Mouse (Mus musculus) embryonic stem cell, embryonic (primary cell): ENCODE measurements around the gene Mxd4.

Experiments
- CTCF ChIA-PET, 4 experiments: fragments of 300-600 bp in 2 of 4; fragments of 350-600 bp in 2 of 4; sonication (Branson Sonifier 250); formaldehyde crosslinking; loops; one replicate each; lab custom pipeline; 2022; ENCODE audit warnings: inconsistent platforms in 2 of 4; lab: Charles Lee
- POLR2A ChIA-PET, 4 experiments: fragments of 300-600 bp in 2 of 4; fragments of 350-600 bp in 2 of 4; sonication (Branson Sonifier 250); formaldehyde crosslinking; loops; one replicate each; lab custom pipeline; 2022; ENCODE audit warnings: antibody characterized with exemption in 4 of 4, inconsistent platforms in 1 of 4; lab: Charles Lee

The Mxd4 gene

DNA sequence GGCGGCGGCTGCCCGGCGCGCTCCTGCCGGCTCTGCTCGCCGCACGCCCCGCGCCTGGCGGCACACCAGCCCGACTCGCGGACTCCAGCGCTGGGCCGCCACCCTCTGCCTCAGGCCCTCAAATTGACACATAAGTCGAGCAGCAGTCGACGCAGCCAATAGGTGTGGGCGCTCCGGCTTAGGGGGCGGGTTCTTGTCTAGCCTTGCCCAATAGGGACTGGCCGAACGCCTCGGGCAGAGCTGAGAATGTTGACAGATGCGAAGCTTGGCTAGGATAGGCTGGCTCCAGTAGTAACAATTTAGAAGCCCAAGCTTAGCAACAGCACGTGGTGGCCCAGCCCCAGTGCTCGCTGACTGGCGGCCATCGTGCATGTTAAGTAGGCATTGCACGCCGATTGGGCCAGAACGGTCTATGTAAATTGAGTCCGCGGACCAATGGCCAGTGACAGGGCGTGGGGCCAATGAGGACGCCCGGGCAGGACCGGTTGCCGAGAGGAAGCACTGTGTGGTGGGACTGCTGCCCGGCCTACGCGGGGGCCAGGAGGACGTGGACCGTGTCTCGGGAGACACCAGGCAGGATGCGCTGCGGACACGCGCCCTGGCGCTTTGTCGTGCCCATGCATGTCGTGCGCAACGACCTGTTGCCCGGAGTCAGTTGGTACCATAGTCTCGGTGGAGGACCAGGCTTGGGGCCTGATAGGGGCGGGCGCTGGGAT is at the start of gene Mxd4:
Gene Mxd4 (minus strand): TSS at position 120 of the 716 bp plus-strand sequence.
- ChIA-PET CTCF (interaction anchor here in 3 of 4 experiments (0.7 to 2.7 kb wide), 7 partner anchors 10 to 455 kb away, joined by 3 to 13 read pairs (median 3); no protein-coding TSS in a partner anchor), POLR2A (interaction anchor here in 3 of 4 experiments (0.6 to 6.4 kb wide), 41 partner anchors 8 to 761 kb away, joined by 3 to 65 read pairs (median 5); partner anchors contain the start of genes Haus3 (in 3 of the 3), Poln (in 3 of the 3), Grk4 (in 2 of the 3) and Nop14 (in 2 of the 3))

GRCm38 (mm10) chr5:34235898-34236420 is 48.4 kb upstream of the Mxd4 start:
- ChIA-PET POLR2A (interaction anchor here in 2 of 4 experiments (0.5 to 1.6 kb wide), 5 partner anchors 11 to 424 kb away, joined by 3 to 4 read pairs (median 3); partner anchors contain the start of genes Grk4 (in 1 of the 2), Nop14 (in 1 of the 2) and Tnip2 (in 1 of the 2)), CTCF (interaction anchor here (0.5 to 3.0 kb wide), 52 partner anchors 9 to 708 kb away, joined by 3 to 13 read pairs (median 4); no protein-coding TSS in a partner anchor)

GRCm38 (mm10) chr5:34235056-34235455 is 47.5 kb upstream of the Mxd4 start:
- CTCF ChIA-PET: interaction anchor here in 3 of 4 experiments (1.4 to 3.0 kb wide), 5 partner anchors 8 to 183 kb away, joined by 3 to 10 read pairs (median 5); no protein-coding TSS in a partner anchor
- POLR2A ChIA-PET: interaction anchor here in 1 of 4 experiments (1.4 kb wide), 1 partner anchor 102 kb away, joined by 3 read pairs; no protein-coding TSS in a partner anchor

DNA sequence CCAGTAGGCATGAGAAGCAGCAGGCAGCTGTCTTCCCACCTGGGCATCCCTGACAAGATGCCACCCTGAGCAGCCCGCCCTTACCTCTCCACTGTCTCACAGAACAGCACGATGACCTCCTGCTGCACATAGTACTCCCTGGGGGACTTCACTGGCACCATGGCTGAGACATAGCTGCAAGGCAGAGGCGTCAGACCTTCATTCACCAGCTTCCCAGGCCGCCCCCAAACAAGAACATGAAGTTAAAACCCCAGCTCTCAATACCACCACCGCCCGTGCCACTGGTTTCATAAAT is 45.6 kb upstream of the Mxd4 start:
- ChIA-PET CTCF (interaction anchor here in 1 of 4 experiments (1.2 kb wide), 1 partner anchor 58 kb away, joined by 3 read pairs; no protein-coding TSS in a partner anchor), POLR2A (interaction anchor here in 2 of 4 experiments (0.5 to 1.1 kb wide), 2 partner anchors 11 to 787 kb away, joined by 3 to 4 read pairs; no protein-coding TSS in a partner anchor)

- POLR2A ChIA-PET: interaction anchor here in 1 of 4 experiments (0.5 to 0.6 kb wide), 2 partner anchors 39 to 788 kb away, joined by 4 to 5 read pairs; no protein-coding TSS in a partner anchor
- CTCF ChIA-PET: interaction anchor here in 1 of 4 experiments (1.2 kb wide), 1 partner anchor 58 kb away, joined by 3 read pairs; no protein-coding TSS in a partner anchor
Observed at GRCm38 (mm10) chr5:34232481-34233220, 45.1 kb upstream of the Mxd4 start.

GRCm38 (mm10) chr5:34231901-34232300 is 44.4 kb upstream of the Mxd4 start:
- ChIA-PET POLR2A (interaction anchor here in 1 of 4 experiments (0.6 kb wide), 1 partner anchor 39 kb away, joined by 5 read pairs; no protein-coding TSS in a partner anchor), CTCF (no interaction called here)

- POLR2A ChIA-PET: no interaction called here
- CTCF ChIA-PET: no interaction called here
Observed at GRCm38 (mm10) chr5:34230599-34231485, 43.3 kb upstream of the Mxd4 start.

DNA sequence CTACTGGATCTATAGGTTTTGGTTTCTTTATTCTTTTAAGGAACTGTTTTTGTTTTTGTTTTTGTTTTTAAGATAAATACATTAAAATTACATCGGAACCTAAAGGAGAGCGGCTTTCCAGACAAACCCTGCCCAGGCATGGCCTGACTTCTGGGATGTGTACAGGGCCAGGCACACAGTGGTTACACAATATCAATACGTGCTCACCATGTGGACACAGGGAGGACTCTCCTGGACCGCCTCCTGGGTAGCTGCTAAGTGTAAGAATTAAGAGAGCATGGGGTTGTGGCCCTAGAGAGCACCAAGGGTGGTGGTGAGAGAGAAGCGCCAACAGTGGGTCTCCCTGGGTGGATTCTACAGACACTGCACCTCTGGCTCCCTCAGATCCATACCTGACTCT is 42.0 kb upstream of the Mxd4 start:
- ChIA-PET CTCF (interaction anchor here in 1 of 4 experiments (0.6 kb wide), 1 partner anchor 152 kb away, joined by 10 read pairs; no protein-coding TSS in a partner anchor), POLR2A (no interaction called here)

- CTCF ChIA-PET: interaction anchor here (1.4 to 2.7 kb wide), 7 partner anchors 11 to 18 kb away, joined by 4 to 13 read pairs (median 9); no protein-coding TSS in a partner anchor
- POLR2A ChIA-PET: interaction anchor here in 2 of 4 experiments (1.0 to 1.4 kb wide), 3 partner anchors 21 to 430 kb away, joined by 3 read pairs; partner anchors contain the start of genes Haus3 (in 1 of the 2) and Poln (in 1 of the 2)
Observed at GRCm38 (mm10) chr5:34225516-34225915, 38.0 kb upstream of the Mxd4 start.

DNA sequence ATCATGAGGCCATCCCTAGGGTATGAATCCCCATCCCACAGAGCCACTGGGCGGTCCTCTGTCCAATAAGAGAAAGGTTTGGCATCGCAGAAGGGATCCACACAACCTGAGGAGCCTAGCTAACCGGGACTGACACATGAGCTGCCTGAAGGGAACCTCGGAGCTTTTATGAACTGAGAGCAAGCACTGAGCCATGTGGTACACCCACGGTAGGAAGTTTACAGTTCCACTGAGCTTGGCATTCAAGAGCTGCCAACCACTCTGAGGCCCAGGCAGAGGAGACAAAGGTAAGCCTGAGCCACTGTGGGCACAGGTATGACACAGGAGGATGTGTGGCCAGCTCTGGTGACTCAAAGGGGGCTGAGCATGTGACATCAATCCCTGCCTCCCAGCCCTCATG is 37.0 kb upstream of the Mxd4 start:
- ChIA-PET POLR2A (interaction anchor here in 2 of 4 experiments (0.8 to 1.4 kb wide), 4 partner anchors 22 to 102 kb away, joined by 3 to 4 read pairs (median 3); partner anchors contain the start of genes Haus3 (in 1 of the 2), Mxd4 (in 1 of the 2) and Poln (in 1 of the 2)), CTCF (interaction anchor here (0.5 to 2.7 kb wide), 10 partner anchors 12 to 271 kb away, joined by 4 to 13 read pairs (median 6); no protein-coding TSS in a partner anchor)

DNA sequence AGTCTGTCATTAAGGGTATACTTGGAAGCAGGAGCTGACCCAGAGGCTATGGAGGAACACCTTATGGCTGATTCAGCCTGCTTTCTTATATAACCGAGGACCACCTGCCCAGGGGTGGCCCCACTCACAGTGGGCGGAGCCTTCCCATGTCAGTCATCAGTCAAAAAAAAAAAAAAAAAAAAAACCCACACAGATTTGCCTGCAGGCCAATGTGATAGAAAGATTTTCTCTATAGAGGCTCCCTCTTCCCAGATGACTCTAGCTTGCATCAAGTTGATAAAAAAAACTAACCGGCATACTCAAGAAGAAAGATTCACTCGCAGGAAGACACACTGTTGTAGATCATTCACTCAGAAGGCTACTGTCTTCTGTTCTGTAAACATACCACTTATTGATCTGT is 32.5 kb upstream of the Mxd4 start:
- POLR2A ChIA-PET: interaction anchor here in 1 of 4 experiments (1.4 kb wide), 1 partner anchor 12 kb away, joined by 3 read pairs; no protein-coding TSS in a partner anchor
- CTCF ChIA-PET: interaction anchor here in 3 of 4 experiments (0.7 to 1.9 kb wide), 5 partner anchors 9 to 16 kb away, joined by 3 to 10 read pairs (median 5); no protein-coding TSS in a partner anchor

DNA sequence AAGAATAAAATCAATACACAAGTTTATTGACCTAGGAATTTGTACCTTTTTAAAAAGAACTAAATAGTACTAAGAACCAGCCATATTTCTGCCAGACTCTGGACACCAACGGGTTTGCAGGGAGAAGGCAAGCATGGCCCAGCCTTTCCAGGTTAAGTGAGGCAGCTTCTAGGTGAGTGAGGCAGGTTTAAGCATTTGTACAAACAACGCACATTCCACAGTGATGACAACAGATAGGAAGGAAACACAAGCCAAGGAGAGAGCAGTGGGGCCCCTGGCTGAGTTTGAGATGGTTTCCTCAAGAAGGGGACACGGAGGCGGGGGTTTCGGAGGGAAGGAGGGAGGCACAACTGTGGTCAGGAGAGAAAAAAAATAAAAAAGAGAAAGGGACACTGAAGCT is 31.2 kb upstream of the Mxd4 start:
- POLR2A ChIA-PET: no interaction called here

GRCm38 (mm10) chr5:34217756-34218155 is 30.2 kb upstream of the Mxd4 start:
- ChIA-PET CTCF (interaction anchor here (0.5 to 1.7 kb wide), 4 partner anchors 18 to 443 kb away, joined by 3 to 8 read pairs (median 6); partner anchors contain the start of gene Grk4 (in 1 of the 4)), POLR2A (interaction anchor here in 1 of 4 experiments (1.0 to 1.1 kb wide), 2 partner anchors 16 to 118 kb away, joined by 3 to 4 read pairs; partner anchors contain the start of gene Rnf4)

More for the DNA sequence above, 31.2 kb upstream of the Mxd4 start:
- CTCF ChIA-PET: no interaction called here

DNA sequence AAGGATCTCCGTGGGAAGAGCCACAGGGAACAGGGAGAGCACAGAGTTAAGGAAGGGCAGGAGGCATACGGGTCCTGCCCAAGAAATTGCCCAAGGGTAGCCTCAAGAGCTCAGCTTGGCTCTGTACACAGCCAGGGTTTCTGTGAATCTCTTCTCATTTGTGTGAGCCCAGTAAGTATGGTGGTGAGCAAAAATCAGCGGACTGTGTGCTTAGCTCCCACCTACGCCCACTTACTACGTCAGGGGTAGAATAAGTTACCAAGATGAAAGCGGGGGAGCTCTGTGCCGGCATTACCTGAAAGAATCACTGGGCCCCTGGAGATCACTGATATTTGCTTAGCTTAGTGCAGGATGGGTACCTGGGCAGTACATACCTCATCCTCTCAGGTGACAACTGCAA is 28.5 kb upstream of the Mxd4 start:
- CTCF ChIA-PET: interaction anchor here in 2 of 4 experiments (0.6 to 0.9 kb wide), 2 partner anchors 20 to 62 kb away, joined by 3 read pairs; no protein-coding TSS in a partner anchor
- POLR2A ChIA-PET: no interaction called here

- CTCF ChIA-PET: interaction anchor here in 1 of 4 experiments (0.5 kb wide), 1 partner anchor 428 kb away, joined by 3 read pairs; no protein-coding TSS in a partner anchor
- POLR2A ChIA-PET: no interaction called here
Observed at GRCm38 (mm10) chr5:34213659-34214058, 26.1 kb upstream of the Mxd4 start.

GRCm38 (mm10) chr5:34210279-34210678 is 22.8 kb upstream of the Mxd4 start:
- CTCF ChIA-PET: interaction anchor here (0.5 to 2.0 kb wide), 54 partner anchors 8 to 450 kb away, joined by 3 to 17 read pairs (median 4); partner anchors contain the start of genes Grk4 (in 2 of the 4), Mxd4 (in 2 of the 4), Nop14 (in 2 of the 4) and Gm1673 (in 1 of the 4)
- POLR2A ChIA-PET: interaction anchor here in 3 of 4 experiments (0.6 to 1.3 kb wide), 16 partner anchors 11 to 569 kb away, joined by 3 to 12 read pairs (median 4); partner anchors contain the start of genes Grk4 (in 1 of the 3), Mxd4 (in 1 of the 3) and Nop14 (in 1 of the 3)
